Mouse (Mus musculus): Measurements from ENCODE around the gene Fbxo30.
A peak's percentile ranks its signal among the peaks of the same experiment; 100 is the strongest.

The Fbxo30 gene

DNA sequence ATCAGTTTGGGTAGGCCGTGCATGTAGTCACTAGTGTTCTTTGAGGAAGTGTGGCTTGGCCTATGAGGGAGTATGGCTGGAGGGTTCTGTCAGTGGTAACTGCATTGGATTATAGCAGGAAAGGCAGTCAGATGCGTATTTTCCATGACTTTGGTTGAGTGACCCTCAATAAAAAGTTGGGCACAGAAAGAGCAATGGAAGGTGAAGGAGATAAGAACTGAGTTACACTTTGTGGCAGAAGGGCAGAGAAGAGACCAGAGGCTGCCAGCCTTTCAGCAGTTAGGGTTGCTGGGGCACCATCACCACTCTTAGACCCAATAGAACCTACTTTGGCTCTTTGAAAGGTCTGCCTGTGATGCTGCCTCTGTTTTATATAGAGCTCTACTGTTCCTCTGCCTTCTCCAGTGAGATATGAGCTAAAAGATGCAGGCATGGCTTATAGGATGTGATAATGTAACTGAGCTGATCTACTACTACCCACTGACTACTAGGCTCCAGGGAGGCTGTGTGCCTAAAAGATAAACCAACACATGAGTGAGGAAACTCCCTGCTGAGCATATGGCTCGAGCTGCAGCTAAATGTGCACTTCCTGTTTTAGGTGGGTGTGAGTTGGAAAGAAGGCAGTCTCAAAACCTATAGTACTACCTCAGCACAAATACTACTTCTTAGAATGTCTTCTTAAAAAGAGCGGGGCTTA, 42.2 kb downstream of the Fbxo30 start:
- no peak for DNase-seq

- DNase-seq, result peak in 1 of 2 experiments; percentile 27
Measured at GRCm38 (mm10) chr10:11326526-11326925, 45.4 kb downstream of the Fbxo30 start.

DNA sequence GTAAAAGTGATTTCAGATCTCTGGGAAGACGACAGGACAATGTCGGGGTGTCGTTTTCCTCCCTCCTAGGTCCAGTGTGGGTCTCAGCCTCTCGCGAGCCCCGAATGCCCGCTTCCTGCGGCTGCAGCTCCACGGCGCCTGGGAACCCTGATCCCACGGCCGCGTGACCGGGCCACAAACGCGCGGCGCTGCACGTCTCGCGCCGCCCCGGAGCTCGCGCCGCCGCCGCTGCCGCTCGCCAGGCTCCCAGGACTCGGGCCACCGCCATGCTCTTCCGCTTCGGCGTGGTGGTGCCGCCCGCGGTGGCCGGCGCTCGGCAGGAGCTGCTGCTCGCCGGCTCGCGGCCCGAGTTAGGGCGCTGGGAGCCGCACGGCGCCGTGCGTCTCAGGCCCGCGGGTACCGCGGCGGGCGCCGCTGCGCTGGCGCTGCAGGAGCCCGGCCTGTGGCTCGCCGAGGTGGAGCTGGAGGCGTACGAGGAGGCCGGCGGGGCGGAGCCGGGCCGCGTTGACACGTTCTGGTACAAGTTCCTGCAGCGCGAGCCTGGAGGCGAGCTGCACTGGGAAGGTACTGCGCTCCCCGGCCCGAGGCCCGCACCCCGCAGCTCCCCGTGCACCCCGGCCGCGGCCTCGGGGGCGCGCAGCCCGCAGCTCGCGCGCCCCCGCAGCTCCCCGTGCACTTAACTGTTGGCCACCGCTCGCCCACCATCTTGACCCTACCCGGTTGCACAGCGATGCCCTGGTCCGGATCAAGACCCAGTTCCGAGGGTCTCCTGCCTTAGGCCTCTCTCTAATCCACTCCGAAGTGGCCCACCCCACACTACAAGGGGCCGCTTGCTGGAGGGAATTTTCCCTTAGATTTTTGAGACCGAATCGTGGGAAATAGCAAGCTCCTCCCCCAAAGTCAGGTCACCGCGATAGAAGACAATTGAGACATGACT, 62.3 kb downstream of the Fbxo30 start, which contains the start of gene Epm2a:
Epm2a (plus strand) TSS at position 200 of the 937 bp plus-strand sequence.
- DNase-seq, result peak; percentile 72 to 81

DNA sequence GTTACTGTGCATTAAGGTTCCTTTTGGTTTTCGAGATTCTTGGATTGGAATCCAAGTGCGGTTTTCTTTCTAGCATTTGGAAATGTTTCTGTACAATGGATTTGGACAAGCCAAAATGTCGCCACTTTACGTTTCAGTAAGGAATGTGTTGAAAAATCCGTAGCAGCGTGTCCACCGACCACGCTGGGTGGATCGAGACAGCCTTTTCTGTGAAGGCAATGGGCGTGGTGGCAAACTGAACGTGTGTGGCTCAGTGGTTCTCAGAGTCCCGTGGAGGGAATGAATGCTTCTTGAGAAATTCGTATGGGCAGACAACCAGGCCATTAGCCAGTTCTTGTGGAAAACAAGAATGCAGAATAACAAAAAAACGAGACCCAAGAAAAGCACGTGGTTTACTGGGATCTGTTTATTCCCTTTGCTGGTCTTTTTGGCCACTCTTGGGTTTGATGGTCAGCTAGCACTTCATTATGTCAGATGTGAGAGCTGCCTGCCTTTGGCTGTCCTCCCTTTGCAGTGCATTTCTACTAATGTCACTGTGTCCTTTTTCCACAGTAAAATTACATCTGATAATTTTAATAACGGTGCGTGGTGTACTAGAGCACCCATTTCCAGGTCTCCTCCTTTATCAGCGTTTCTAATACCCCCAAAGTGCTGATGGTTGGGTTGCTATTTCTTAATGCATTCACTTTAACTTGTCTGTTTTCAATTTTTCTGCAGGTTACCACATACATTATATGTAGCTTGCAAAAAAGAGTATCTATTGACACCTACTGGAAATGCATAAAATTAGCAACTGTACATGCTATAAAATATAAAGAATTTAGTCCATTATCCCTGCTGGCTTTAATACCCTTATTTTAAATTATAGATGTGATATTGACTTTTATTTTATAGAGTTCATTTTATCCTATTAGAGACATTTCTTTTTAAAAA, 63.7 kb downstream of the Fbxo30 start:
- peak; percentile 8 to 20 for DNase-seq

All from cerebellum, postnatal 14 days (tissue).